Mouse (Mus musculus) lung, embryonic 15.5 days (tissue): ENCODE measurements at regions not wholly inside any gene's neighbourhood (a gene's known extent, or its start where the extent isn't known, plus 50 kb on each side); places are given as distances from the start of the nearest gene placed in this dataset.

Source experiments
- ATAC-seq: fragments of 200-750 bp; cut with Nextera tagmentation; 2 replicates; pipeline ENCODE4 v1.8.0; 2017; ENCODE audit warnings: moderate number of reproducible peaks, borderline replicate concordance; ENCODE audit not compliant: low FRiP score, low TSS enrichment; ENCODE audit errors: extremely low read depth
- H3K27ac ChIP-seq: fragments of 300-500 bp; sonication (generic); 2 replicates; pipeline ENCODE4 v1.5.1; 2015; ENCODE audit warnings: moderate library complexity, mild to moderate bottlenecking, inconsistent platforms
- H3K27me3 ChIP-seq: fragments of 300-500 bp; sonication (generic); 2 replicates; pipeline ENCODE4 v1.6.1; 2015; ENCODE audit warnings: inconsistent platforms
- H3K36me3 ChIP-seq: fragments of 300-500 bp; sonication (generic); 2 replicates; pipeline ENCODE4 v1.6.1; 2015; ENCODE audit warnings: inconsistent platforms
- H3K4me1 ChIP-seq: fragments of 300-500 bp; sonication (generic); 2 replicates; pipeline ENCODE4 v1.6.1; 2015; ENCODE audit warnings: inconsistent platforms
- H3K4me2 ChIP-seq: fragments of 300-500 bp; sonication (generic); 2 replicates; pipeline ENCODE4 v1.6.1; 2015; ENCODE audit warnings: inconsistent platforms, mild to moderate bottlenecking, moderate library complexity
- H3K4me3 ChIP-seq: fragments of 300-500 bp; sonication (generic); 2 replicates; pipeline ENCODE4 v1.5.1; 2015; ENCODE audit warnings: mild to moderate bottlenecking, inconsistent platforms
- H3K9ac ChIP-seq: fragments of 300-500 bp; sonication (generic); 2 replicates; pipeline ENCODE4 v1.6.1; 2015; ENCODE audit warnings: inconsistent platforms
- H3K9me3 ChIP-seq: fragments of 300-500 bp; sonication (generic); 2 replicates; pipeline ENCODE4 v1.6.1; 2016; ENCODE audit warnings: inconsistent platforms
- WGBS: fragments of 180-500 bp; shearing (Covaris S2); methylation state at CpG from one replicate; pipeline ENCODE4 v1.1.7; 2015; 5-methylcytosine and 5-hydroxymethylcytosine counted together

DNA sequence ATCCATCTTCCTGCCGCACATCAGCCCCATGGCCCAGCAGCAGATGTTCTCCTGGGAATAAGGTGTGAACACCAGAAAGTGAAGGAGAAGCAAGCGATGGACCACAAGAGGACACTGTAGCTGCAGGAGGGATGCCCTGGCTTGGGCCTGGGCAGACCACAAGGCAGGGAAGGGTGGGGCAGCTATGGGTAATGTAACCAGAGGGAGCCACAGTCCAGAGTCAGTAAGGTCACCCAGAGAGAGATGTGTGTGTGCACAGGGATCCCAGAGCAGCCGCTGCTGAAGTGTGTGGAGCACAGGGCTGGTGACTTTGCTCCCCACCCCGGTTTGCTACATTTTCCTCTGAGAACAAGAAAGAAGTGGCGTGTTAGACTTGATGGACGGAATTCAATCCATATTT, 142.5 kb upstream of the Gm3448 start:
- WGBS: 42% methylated on average over 6 of the region's 6 CpGs
- H3K27me3 ChIP-seq: peaks cover 5% of the 10 kb centered on the region; the same call in 1 of the 2 replicates
- no peak overlapping the region for H3K4me3 ChIP-seq
- H3K36me3 ChIP-seq: no peaks in the 10 kb centered on the region
- no peaks in the 10 kb centered on the region for H3K9me3 ChIP-seq
- no peaks in the 10 kb centered on the region for H3K4me1 ChIP-seq
- H3K9ac ChIP-seq: no peak overlapping the region
- H3K4me2 ChIP-seq: no peak overlapping the region
- ATAC-seq: no peak
- H3K27ac ChIP-seq: no peak overlapping the region

DNA sequence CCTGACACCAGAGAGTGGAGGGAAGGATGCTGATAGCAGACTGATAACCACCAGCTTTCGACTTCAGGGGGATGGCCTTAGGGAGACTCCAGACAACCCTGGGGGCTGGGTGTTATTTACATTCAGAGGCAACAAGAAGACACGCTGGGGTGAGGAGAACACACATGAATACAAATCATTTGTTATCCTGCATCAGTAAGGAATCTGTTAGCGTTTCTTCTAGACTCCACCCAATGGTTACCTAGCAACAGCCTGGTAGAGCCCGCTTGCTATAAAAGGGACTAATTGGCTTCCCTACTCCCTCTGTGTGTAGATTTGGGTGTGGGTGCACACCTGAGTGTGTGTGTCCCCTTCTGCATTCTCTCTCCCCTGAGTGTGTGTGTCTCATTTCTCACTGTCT, 140.8 kb upstream of the Gm3448 start:
- no peak for ATAC-seq
- 24% methylated on average over 4 of the region's 4 CpGs for WGBS
- no peaks in the 10 kb centered on the region for H3K4me1 ChIP-seq
- no peaks in the 10 kb centered on the region for H3K9me3 ChIP-seq
- no peak overlapping the region for H3K27ac ChIP-seq
- H3K9ac ChIP-seq: no peak overlapping the region
- no peak overlapping the region for H3K4me3 ChIP-seq
- no peak overlapping the region for H3K4me2 ChIP-seq
- no peaks in the 10 kb centered on the region for H3K36me3 ChIP-seq
- H3K27me3 ChIP-seq: peaks cover 5% of the 10 kb centered on the region; the same call in 1 of the 2 replicates

DNA sequence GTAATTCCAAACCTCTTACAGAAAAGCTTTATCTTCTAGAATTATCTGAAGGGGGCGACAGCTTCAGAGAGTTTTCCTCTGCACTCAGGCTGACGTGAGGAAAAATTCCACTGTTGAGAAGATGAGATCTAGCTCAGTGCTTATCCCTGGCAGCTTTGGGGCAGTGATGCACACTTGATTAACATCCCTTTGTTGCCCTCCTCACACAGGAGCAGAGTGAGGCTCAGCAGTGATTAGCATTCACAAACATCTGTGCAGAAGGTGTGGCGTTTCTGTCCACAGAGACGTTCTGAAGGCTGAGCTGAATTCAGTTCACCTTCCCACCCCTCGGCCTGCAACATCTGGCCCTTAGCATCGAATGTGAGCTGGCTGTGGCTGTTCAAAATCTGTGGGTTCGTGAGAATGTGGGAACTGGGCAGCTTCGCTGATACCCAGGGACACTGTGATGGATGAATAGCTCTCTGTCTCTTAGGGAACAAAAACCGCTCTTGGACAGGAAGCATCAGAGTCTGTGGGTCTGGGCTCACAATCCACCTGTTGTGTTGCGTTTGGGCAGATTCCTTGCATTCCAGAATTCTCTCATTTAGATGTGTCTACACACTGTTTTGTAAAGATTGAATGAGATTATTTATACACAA, 139.0 kb upstream of the Gm3448 start:
- Histone ChIP-seq H3K9ac (no peak overlapping the region), H3K36me3 (no peaks in the 10 kb centered on the region), H3K27ac (no peak overlapping the region), H3K4me2 (no peak overlapping the region), H3K9me3 (no peaks in the 10 kb centered on the region), H3K4me3 (no peak overlapping the region), H3K4me1 (no peaks in the 10 kb centered on the region), H3K27me3 (peaks cover 4% of the 10 kb centered on the region; the same call in 1 of the 2 replicates)
- no peak for ATAC-seq
- 20% methylated on average over 10 of the region's 10 CpGs for WGBS

DNA sequence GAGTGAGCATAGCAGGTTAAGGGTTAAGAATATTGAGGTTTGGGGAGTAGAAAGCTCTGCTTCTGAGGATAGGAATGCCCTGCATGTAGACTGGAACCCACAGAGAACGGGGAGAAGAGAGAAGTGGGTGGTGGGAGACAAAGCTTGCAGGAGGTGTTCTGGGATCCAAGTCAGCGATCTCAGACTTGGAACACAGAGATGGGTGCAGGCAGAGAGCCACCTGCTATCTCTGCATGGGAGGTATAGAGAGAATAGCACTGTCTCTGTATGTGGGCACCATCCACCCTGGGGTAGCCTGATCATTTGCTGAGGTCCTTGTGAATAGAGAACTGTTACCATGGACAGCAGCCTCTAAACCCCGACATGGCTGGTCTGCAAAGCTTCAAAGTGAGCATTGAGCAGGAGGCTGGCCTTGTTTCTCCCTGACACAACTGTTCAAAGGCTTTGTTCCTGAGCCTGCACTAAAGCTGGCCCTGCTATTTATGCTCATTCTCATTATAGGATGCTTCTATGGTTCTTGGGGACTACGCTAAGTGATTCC, 138.1 kb upstream of the Gm3448 start:
- Histone ChIP-seq H3K27ac (no peak overlapping the region), H3K9ac (no peak overlapping the region), H3K9me3 (no peaks in the 10 kb centered on the region), H3K4me2 (no peak overlapping the region), H3K27me3 (no peaks in the 10 kb centered on the region; the same call in 1 of the 2 replicates), H3K4me1 (no peaks in the 10 kb centered on the region), H3K4me3 (no peak overlapping the region), H3K36me3 (no peaks in the 10 kb centered on the region)
- 58% methylated on average over 4 of the region's 4 CpGs for WGBS
- no peak for ATAC-seq

DNA sequence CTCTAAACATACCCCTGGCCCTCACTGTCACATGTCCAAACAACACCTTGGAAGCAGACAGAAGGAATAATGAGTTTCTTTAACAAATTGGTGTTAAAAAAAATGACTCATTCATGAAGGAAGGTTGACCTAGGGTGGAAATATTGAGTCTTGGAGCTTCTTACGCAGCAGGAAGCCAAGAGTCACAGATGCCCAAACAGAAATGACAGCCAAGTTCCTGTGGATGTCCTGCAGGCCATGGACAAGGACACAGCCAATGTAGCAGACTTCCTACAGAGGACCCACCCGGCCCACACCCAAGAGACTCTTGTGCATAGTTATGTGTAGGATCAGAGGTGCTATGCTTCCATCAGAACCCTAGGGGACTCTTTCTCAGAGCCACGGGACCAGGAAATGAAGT, 136.1 kb upstream of the Gm3448 start:
- Histone ChIP-seq H3K9ac (no peak overlapping the region), H3K27me3 (no peaks in the 10 kb centered on the region; the same call in 1 of the 2 replicates), H3K4me1 (no peaks in the 10 kb centered on the region), H3K4me3 (no peak overlapping the region), H3K36me3 (no peaks in the 10 kb centered on the region), H3K27ac (no peak overlapping the region), H3K9me3 (no peaks in the 10 kb centered on the region), H3K4me2 (no peak overlapping the region)
- ATAC-seq: no peak
- WGBS: 62% methylated on average over 3 of the region's 3 CpGs

DNA sequence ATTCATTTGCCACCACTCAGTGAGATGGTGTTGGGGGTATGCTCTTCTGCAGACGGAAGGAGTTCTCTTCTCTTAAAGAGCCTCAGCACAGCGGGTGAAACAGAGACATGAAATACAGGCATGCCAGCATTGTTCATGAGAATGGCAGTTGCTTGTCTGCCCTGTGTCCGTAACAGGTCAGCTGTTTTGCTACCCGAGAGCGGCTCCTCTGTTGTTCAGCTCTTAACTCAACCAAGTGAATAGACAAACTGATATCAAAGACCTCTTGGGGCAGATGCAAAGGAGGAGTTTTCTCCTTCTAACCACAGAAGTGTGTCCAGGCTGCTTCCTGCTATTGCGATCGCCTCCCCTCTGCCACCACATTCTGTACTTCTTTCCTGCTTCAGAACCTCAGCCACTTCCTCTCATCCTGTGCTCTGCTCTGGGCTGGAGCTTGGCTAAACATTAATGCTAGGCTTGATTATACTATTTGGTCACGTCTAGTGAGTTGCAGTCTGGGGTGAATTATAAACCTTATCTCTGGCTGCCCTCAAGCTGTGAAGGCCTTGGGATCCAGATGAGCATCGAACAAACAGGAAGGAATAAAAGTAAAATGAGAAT, 133.1 kb upstream of the Gm3448 start:
- H3K36me3 ChIP-seq: no peaks in the 10 kb centered on the region
- no peak overlapping the region for H3K4me2 ChIP-seq
- no peak overlapping the region for H3K4me3 ChIP-seq
- WGBS: 45% methylated on average over 9 of the region's 9 CpGs
- H3K27me3 ChIP-seq: no peaks in the 10 kb centered on the region; the same call in 1 of the 2 replicates
- no peaks in the 10 kb centered on the region for H3K4me1 ChIP-seq
- no peak for ATAC-seq
- H3K9me3 ChIP-seq: no peaks in the 10 kb centered on the region
- H3K9ac ChIP-seq: no peak overlapping the region
- H3K27ac ChIP-seq: no peak overlapping the region

DNA sequence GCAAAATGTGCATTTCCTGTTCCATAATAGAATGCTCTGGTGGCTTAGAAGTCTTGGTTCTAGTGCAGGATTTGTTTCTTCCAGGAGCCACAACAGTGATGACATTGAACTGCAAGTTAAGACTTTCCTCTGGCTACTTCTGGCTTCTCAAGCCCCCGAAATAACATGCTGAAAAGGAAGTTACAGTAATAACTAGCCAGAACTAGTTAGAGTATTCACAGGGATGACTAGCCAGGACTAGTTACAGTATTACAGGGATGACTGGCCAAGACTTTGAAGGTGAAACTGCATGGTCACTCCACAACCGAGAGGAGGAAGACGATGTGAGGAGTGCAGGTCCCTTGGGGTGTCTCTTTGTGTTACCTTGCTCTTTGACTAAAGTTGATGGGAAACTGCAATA, 126.6 kb upstream of the Gm3448 start:
- Histone ChIP-seq H3K27me3 (no peaks in the 10 kb centered on the region), H3K27ac (no peak overlapping the region), H3K4me2 (no peak overlapping the region), H3K4me3 (no peak overlapping the region), H3K9ac (no peak overlapping the region), H3K36me3 (no peaks in the 10 kb centered on the region), H3K4me1 (no peaks in the 10 kb centered on the region), H3K9me3 (no peaks in the 10 kb centered on the region)
- ATAC-seq: no peak
- 85% methylated on average over 3 of the region's 3 CpGs for WGBS

DNA sequence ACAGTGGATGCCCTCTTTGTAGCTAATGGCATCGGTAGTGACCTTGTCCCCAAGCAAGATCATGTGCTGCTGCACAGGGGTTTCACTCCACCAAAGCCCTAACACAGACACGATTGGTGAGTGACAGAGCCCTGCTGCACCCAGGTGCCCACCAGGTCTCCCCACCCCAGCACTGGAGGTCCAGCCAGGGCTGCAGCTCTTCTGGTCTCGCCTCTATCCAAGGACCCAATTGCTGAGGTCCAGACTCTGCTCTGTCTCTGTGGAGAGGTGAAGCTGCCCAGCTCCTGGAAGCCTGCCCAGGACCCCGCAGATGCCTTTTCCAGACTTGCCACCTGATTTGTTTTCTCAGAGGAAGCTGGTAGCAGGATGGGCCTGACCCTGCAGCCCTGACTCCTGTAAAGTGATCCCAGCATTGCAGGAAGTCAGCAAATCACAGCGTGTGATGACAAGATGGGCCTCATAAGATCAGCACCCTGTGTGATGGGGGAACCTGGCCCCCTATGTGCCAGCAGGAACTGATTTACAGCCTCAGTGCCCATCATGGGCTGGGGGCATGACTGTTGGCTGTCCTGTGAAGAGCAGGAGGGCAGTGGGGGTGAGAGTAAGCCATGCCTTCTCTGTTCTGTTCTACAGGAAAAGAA, 116.5 kb upstream of the Gm3448 start:
- Histone ChIP-seq H3K9ac (no peak overlapping the region), H3K27me3 (no peaks in the 10 kb centered on the region), H3K4me2 (no peak overlapping the region), H3K9me3 (no peaks in the 10 kb centered on the region), H3K27ac (no peak overlapping the region), H3K36me3 (no peaks in the 10 kb centered on the region), H3K4me1 (peaks cover 2% of the 10 kb centered on the region), H3K4me3 (no peak overlapping the region)
- no peak for ATAC-seq
- WGBS: 62% methylated on average over 5 of the region's 5 CpGs

DNA sequence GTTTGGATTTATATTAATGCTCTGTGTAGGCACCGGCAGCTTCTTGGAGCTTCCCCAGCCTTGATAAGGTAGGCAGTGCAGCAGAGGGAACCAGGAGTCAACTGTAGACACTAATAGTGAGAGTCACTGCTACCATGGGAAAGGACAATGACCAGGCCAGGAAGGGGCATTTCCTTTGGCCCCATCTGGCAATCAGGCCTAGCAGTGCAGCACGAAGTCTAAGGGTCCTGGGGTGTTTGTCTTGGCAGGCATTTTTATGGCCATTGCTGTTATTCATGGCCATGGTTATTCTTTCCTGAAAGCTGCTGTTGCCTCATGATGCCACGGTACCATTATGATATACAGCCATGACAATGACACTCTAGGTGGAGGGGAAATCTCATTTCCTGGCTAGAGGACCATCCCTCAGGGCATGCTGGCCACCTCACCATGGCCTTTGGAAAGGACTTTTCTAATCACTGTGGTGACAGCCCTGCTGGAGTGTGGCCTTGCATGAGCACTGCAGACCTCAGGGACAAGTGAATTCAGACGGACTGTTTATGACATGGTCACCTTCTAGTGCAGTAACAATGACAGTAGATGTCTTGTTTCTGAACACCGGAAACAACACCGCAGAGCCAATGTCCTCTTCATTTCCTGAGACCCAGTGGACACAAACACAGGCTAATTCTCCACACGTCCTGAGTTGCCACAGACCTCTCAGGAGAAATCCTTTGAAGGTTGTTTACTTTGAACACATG, 111.8 kb upstream of the Gm3448 start:
- 53% methylated on average over 7 of the region's 7 CpGs for WGBS
- H3K4me2 ChIP-seq: no peak overlapping the region
- no peaks in the 10 kb centered on the region for H3K9me3 ChIP-seq
- no peaks in the 10 kb centered on the region for H3K27me3 ChIP-seq
- H3K9ac ChIP-seq: no peak overlapping the region
- H3K36me3 ChIP-seq: no peaks in the 10 kb centered on the region
- no peak for ATAC-seq
- H3K4me3 ChIP-seq: no peak overlapping the region
- peaks cover 5% of the 10 kb centered on the region for H3K4me1 ChIP-seq
- peak overlapping the region; percentile 29 for H3K27ac ChIP-seq

DNA sequence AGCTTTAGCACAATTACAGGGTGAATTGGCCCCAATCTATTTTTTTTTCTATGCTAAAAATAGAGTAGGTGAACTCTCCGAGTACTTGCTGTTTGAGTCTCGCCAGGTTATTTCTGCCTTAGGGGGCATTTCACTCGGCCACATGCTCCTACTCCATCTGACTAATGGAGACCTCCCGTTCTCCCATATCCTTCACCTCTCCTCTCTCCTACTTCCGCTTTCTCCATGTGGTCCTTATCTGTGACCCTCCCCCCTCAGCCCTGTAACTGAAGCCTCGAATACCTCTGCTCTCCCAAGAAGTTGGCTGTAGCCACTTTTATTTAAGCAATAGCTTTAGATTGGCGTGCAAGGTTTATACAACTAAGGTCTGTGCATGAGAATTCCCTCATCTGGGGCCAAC, 111.1 kb upstream of the Gm3448 start:
- Histone ChIP-seq H3K27me3 (no peaks in the 10 kb centered on the region), H3K4me2 (no peak overlapping the region), H3K4me3 (no peak overlapping the region), H3K9me3 (no peaks in the 10 kb centered on the region), H3K27ac (no peak overlapping the region), H3K4me1 (peaks cover 5% of the 10 kb centered on the region), H3K9ac (no peak overlapping the region), H3K36me3 (no peaks in the 10 kb centered on the region)
- WGBS: 42% methylated on average over 7 of the region's 7 CpGs
- ATAC-seq: no peak

DNA sequence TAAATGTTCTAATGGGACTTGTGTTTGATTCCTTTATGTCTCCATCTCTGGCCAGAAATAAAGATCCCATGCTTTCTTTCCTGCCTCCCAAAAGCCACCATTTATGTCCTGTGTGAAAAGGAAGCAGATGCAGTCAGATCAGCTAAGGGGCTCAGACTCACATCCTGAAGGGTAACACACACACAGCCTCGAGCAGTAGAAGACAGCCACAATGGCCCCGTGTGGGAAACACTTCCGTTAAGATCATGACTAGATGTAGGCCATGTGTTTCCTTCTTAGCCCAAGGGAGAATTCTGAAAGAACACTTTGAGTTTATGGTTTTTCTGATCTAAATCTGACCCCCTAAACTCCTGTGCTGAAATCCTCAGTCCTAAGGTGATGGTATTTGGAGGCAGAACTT, 110.4 kb upstream of the Gm3448 start:
- H3K9me3 ChIP-seq: no peaks in the 10 kb centered on the region
- no peak for ATAC-seq
- no peak overlapping the region for H3K27ac ChIP-seq
- no peak overlapping the region for H3K9ac ChIP-seq
- WGBS: 63% methylated on average over 3 of the region's 3 CpGs
- H3K4me1 ChIP-seq: peaks cover 5% of the 10 kb centered on the region
- no peaks in the 10 kb centered on the region for H3K36me3 ChIP-seq
- H3K4me2 ChIP-seq: no peak overlapping the region
- no peaks in the 10 kb centered on the region for H3K27me3 ChIP-seq
- H3K4me3 ChIP-seq: no peak overlapping the region

DNA sequence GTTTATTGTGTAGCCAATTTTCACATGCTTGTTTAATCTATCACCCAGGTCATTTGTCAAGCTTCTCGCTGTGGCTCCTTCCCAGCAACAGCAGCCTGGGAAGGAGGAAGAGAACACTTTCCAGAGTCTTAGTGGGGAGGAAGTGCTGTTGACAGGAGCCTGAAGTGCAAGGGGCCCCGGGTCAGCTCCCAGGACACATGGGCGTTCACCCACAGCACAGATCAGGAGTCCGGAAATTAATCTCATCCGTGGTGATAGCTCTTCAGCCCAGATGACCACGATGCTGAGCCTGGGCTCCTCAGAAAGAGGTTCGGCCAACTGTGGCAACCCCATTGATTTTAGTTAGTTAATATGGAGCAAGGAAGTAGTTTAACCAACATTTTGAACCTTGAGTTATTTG, 105.3 kb upstream of the Gm3448 start:
- Histone ChIP-seq H3K9me3 (no peaks in the 10 kb centered on the region), H3K9ac (no peak overlapping the region), H3K27me3 (no peaks in the 10 kb centered on the region), H3K4me1 (0 out of 2 replicates have a peak, but pooled peaks cover 4% of the 10 kb centered on the region), H3K4me3 (no peak overlapping the region), H3K4me2 (no peak overlapping the region), H3K27ac (no peak overlapping the region), H3K36me3 (no peaks in the 10 kb centered on the region)
- 32% methylated on average over 7 of the region's 7 CpGs for WGBS
- no peak for ATAC-seq
